Mouse (Mus musculus) monocyte, adult 5-6 weeks (primary cell): ENCODE results near the gene Ephb6. TPM values are rescaled to one million over a fixed set of nuclear protein-coding genes. Genes with fewer than 3 reads are reported as not detected.

Experiments used
- ATAC-seq: fragments of 153-309, 156-312 bp; replicated peaks from 2 replicates; pipeline ENCODE4 v1.8.0; 2017; ENCODE audit warnings: mild to moderate bottlenecking; ENCODE audit not compliant: low TSS enrichment, insufficient number of reproducible peaks, severe bottlenecking, poor library complexity, low FRiP score
- total RNA-seq: library from RNA; stranded (forward); fragments of 200-1000, 200-491, 200-594 nt; gene quantifications from 3 replicates; pipeline ENCODE4 v1.2.3, GENCODE M21; 2017

Gene Ephb6
- total RNA-seq, 1 experiment from 2014 or later: 2.0 TPM

DNA sequence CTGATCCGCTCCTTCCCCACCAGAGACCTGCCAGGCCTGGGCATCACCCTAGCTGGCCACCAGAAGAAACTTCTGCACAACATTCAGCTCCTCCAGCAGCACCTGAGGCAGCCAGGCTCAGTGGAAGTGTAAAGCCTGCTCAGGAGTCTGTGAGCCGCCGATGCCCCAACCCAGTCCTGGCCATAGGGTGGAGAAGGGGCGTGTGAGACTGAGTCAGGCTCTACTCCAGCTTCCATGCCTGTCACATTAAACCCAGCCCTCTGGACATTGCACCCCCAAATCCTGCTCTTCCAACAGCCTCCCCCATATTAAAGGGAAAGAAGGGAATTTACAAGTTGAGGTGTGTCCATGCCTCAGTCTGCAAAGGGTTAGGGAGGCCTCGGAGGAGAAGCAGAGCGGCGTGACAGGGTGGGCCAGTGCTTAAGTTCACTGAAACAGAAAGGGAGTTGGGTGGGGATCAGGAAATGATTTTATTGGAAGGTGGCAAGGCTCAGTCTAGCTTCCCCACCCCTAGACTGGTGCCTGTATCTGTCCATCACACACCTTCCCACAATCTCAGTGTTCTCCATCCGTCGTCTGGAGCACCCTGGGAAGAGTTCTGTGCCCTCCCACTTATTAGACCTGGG is 15.0 kb downstream of the Ephb6 start:
- no peak for ATAC-seq

DNA sequence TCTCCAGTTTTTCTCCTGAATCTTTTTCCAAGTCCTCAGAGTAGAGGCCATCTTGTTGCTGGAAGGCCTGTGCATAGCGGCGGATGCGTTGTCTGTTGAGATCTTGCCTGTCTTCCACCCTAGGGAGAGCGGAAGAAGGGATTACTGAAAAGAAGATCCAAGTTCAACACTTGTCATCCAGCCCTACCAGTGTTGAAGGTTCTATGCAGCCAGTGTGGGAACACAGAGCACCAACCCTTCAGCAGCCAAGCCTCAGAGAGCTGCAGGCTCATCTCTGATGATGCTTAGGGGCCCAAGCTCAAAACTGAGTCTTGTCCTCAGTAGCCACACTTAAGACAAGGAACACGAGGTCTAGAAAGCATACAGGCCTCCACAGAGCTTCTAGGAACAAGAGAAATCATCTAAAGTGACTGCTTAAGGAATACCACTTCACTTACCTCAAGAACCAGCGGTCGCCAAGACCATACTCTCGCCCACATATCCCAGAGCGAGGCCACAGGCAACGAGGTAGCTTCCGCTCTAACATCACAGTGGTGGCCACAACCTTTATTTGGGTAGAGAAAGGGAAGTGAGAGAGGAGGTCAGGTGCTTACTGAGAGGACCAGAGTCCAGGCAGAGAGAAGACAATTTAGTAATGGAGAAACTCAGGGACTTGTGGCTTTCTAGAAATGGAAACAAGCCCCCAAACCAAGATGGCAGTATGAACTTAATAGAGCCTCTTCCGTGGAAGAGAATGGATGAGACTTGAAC is 16.1 kb downstream of the Ephb6 start:
- ATAC-seq: no peak

DNA sequence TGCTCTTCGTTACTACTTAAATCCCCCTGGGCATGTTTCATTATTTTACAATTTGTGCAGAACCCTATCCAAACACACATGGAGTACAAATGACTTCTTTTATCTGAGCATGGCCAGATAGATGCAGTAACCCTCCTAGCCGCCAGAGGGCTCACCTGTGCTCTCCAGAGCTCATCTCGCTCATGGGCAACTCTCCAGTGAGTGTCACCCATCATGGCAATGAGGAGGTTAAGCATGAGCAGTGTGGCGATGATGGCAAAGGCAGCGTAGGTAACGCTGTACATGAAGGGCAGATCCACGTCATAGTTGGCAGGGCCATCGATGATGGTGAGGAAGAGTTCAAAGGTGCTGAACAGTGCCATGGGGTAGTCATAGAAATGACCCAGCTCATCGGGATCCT is 17.4 kb downstream of the Ephb6 start:
- ATAC-seq: no peak

DNA sequence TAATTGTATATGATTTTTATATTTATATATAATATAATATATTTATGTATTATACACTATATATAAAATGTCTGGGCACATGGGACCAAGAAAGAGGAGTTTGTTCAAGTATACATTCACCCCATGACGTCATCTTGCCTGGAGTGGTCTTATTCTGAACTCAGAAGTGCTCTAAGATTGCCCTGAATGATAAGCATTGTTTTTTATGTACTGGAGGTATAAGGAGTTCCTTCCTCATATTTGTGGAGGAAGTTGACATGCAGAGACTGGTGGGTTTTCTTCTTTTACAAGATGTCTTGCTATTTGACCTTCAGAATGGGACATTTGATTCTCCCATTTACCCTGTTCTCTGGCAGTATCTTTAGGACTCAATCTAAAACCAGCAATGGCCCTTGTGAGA is 22.9 kb downstream of the Ephb6 start:
- ATAC-seq: no peak

- no peak for ATAC-seq
These were observed 25.5 kb downstream of the Ephb6 start for GRCm38 (mm10) chr6:41630791-41631190.

DNA sequence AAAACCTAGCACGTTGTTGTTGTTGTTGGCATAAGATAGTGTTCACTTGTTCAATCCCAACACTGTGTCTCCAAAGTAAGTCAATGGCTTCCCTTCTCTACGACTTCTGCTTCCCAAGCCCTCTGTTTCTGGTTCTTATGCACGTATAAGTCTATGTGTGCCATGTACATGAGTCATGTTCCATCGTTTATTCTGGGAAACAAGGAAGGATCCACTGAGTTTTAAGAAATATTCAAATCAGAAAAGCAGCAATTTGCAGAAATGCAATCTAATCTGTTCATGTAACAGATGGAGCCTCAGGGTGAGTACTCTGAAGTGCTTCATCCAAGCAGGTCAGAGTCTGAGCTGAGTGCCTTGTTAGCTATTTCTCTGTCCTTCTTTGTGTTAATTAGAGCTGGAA is 26.3 kb downstream of the Ephb6 start:
- no peak for ATAC-seq

DNA sequence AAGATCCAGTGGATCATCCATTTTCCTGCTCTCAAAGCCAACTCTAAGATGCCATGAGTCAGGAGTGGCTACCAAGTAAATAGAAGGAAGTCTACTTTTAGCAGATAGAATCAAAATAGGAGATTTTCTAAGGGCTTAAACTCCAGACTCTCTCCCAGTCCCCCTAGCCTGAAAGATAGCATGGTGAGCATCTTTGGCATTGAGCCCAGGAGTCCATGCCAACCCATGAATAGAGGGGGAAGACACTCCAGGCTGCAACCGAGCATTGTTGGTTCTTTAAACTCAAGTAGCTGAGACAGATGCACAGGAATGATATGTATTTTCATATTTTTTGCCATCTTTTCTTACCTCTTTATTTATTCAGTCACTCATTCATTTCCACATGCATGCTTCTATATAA is 29.9 kb downstream of the Ephb6 start:
- ATAC-seq: no peak

DNA sequence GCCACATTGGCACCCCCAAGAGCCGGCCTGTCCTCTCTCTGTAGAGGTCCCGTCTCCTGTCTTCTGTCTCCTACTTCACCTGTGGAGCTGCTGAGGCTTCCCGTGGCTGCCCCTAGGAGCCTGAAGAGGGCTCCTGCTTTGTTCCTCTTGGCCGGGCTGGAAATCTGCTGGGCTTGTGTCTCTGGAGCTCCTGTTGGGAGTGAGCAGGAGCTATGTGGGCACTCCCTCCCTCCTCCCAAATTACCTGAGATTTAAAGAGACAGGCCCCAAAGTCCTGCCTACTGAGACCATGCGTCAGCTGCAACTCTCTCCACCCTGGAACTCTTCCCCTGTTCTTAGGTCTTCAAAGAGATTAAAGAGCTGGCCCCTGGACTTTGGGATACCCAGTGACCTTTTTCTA is 30.9 kb downstream of the Ephb6 start, which contains the start of gene Trpv6:
TSS of gene Trpv6 (minus strand) at position 228 of the 400 bp plus-strand sequence.
- no peak for ATAC-seq

DNA sequence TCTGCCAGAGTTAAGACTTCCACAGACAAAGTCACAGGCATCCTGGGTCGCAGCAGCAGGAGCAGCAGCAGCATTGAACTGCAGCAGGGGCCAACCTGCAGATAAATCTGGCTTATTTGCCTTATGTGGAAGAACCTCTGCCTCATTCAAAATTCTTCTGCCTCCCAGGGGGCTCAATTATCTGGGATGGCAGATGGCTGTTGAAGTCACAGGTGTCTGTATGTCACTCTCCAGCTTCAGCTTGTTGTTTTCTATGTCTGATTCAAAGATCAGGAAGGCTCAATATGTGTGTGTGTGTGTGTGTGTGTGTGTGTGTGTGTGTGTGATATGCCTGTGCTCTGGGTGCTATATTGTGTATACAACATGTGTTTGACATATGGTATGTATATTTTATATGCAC is 32.1 kb downstream of the Ephb6 start:
- no peak for ATAC-seq

DNA sequence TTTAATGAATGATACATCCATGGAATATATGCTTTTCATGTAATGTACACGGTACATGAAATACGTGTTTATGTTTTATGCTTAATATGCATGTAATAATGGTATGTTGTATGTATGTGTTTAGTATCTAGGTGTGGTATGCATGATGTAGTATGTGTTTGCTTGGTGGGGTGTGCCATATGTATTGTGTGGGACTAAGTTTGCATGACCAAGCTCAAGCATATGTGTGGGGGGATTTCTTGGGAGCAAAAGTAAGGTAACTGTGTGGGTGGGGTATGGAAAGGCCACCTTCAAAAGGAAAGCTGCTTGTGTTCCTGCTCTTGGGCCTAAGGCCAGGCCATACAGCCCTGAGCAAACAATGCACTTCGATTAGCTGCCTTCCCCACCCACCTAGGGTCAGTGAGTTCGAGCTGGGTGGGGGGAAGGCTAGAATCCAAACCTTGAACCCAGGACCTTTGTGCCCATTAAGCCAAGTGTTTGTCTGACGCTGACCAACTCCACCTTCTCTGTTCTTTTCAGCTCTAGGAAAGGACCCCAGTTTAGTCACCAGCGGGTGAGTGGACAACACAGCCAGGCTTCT is 32.7 kb downstream of the Ephb6 start:
- ATAC-seq: no peak

DNA sequence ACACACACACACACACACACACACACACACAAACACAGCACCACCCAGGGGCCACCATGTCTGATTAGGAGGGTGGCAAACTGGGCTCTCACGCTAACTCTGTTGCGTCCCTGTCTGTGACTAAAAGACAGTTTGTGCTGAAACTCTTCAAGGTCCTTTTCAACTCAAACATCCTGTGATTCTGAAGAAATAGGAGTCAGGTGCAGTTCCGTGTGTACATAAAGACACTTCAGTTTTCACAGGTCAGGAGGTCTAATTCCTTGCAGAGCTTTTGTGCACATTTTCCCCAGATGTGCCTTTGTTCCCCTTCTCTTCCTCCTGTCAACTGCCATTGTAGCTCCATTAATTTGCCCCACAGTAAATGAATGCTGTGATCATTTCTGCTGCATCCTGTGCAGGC is 35.2 kb downstream of the Ephb6 start:
- ATAC-seq: no peak

- ATAC-seq: no peak
These were observed 36.0 kb downstream of the Ephb6 start for GRCm38 (mm10) chr6:41641173-41641866.

GRCm38 (mm10) chr6:41642765-41643164 is 37.5 kb downstream of the Ephb6 start:
- ATAC-seq: no peak

DNA sequence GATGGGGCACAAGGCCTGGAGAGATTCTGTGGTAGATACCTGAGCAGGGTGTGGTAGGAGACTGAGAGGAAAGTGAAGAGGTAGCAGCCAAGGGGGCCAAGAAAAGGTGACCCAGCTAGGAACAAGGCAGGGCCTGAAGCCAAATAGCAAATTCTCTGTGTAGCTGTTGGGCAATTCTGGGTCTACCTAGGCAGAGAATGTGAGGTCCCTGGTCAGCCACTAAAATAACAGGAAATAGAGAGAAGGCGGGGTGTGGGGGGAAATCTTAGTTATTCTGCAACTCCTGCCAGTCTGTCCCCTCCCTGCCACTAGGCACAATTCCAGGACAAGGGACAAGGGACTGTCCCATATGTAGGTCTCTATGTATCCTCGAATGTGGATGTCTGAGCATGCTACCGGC is 37.9 kb downstream of the Ephb6 start:
- ATAC-seq: no peak

DNA sequence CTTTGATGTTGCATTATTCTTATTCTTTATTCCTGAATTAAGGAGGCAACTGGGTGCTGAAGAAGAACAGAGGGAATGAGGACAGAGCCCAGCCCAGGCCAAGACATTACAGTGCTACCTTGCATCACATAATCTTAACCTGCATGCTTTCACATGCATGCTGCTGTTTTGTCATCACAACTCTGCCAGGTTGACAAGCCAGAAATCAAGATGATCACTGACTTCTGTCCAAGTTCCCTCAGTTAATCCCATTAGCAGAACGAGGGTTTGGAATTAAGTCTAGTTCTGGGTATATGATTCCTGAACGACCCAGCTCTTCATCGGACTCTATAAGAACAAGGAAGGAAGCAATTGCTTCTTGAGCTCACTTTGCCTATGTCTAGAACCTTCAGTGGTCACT is 40.9 kb downstream of the Ephb6 start:
- no peak for ATAC-seq

GRCm38 (mm10) chr6:41646672-41647071 is 41.4 kb downstream of the Ephb6 start:
- no peak for ATAC-seq

DNA sequence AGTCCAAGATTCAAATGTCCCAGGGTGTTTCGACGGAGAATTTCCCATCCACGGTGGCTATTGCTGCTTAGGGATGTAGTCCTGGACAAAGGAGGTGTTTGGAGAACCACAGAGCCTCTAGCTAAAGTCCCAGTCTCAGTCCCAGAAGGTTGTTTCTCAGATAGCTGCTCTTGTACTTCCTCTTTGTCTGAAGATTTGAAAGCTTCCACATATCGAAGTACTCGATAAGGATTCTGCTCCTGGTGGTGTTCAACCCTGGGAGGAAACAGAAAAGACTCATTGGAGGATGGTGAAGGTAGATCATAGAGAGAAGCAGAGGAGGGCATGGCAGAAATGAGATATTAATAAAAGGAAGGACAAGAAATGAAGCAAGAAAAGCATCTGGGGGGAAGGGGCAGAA is 47.9 kb downstream of the Ephb6 start:
- ATAC-seq: no peak

DNA sequence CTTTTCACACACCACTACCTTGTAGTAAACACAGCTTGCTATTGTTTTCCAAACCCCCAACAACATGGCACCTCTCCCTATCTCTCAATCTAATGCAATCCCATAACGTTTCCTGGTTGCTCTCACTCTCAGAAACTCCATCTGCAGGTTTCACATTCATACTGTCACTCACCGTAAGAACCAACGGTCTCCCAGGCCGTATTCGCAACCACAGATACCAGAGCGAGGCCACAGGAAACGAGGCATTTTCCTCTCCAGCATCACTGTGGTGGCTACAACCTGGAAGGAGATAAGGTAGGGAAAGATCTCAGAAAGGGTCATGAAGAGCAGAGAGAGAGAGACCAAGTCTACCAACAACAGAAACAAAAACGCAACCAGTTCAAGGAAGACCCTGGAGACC is 49.4 kb downstream of the Ephb6 start:
- no peak for ATAC-seq

DNA sequence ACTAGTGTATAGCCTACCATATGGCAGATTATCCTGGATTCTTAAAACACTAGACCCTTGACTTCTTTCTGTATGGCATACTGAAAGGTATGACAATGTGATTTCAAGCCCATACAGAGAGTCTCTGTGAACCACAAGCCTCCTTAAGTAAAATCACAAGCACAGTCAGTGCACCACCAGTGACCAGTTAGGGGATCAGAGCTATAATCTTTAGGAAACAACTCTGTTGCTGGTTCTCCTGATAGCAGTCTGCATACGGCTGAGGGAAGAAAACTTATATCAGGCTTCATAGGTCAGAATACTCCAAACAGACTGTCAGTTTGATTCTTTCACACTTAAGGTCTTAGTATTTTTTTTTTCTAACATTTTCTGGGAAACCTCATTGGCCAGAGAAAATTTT is 53.2 kb downstream of the Ephb6 start:
- no peak for ATAC-seq

DNA sequence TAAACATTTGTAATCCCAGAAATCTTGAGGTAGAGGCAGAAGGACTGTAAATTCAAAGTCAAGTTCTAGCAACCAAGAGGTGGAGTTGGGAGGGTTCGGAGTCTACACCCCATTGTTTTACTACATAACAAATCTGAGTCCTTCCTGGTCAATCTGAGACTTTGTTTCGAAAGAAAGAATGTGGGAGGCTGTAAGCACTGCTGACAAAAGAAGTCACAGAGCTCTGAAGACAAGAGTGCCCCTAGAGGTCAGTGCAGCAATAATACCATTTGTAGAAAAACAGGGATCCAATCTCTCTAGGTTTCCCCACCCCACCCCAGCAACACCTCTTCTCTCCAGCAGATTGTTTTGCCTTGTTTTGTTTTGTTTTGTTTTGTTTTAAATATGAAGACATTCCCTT is 57.0 kb downstream of the Ephb6 start:
- no peak for ATAC-seq
